Mouse (Mus musculus) intestine, embryonic 14.5 days (tissue): ENCODE results near the gene Tmem11. TPM values are rescaled to one million over a fixed set of nuclear protein-coding genes. Genes with fewer than 3 reads are reported as not detected.

ENCODE experiments used
- ATAC-seq: fragments of 200-750 bp; cut with Nextera tagmentation; replicated peaks from 2 replicates; pipeline ENCODE4 v1.8.0; 2017; ENCODE audit warnings: low read depth, moderate number of reproducible peaks, moderate TSS enrichment, moderate library complexity; ENCODE audit not compliant: low FRiP score, low TSS enrichment
- DNase-seq: peaks from one replicate; pipeline ENCODE4 v3.0.0-alpha.2; 2018; ENCODE audit warnings: low spot score
- H3K27ac ChIP-seq: fragments of 300-500 bp; sonication (generic); 2 replicates; pipeline ENCODE4 v1.5.1; 2014; ENCODE audit warnings: low read depth, mild to moderate bottlenecking, control low read depth
- H3K27me3 ChIP-seq: fragments of 300-500 bp; sonication (generic); replicated peaks from 2 replicates; pipeline ENCODE4 v1.6.1; 2014; ENCODE audit warnings: low read length, control low read depth; ENCODE audit not compliant: control insufficient read depth, insufficient read depth
- H3K36me3 ChIP-seq: fragments of 300-500 bp; sonication (generic); 2 replicates; pipeline ENCODE4 v1.6.1; 2014; ENCODE audit warnings: low read length, control low read depth; ENCODE audit not compliant: control insufficient read depth, insufficient read depth
- H3K4me1 ChIP-seq: fragments of 300-500 bp; sonication (generic); replicated peaks from 2 replicates; pipeline ENCODE4 v1.6.1; 2014; ENCODE audit warnings: low read length, control low read depth, mixed read lengths; ENCODE audit not compliant: control insufficient read depth, insufficient read depth
- H3K4me2 ChIP-seq: fragments of 300-500 bp; sonication (generic); 2 replicates; pipeline ENCODE4 v1.6.1; 2014; ENCODE audit warnings: low read length
- H3K4me3 ChIP-seq: fragments of 300-500 bp; sonication (generic); 2 replicates; pipeline ENCODE4 v1.5.1; 2014; ENCODE audit warnings: low read depth, low read length, control low read depth, mixed read lengths
- H3K9ac ChIP-seq: fragments of 300-500 bp; sonication (generic); 2 replicates; pipeline ENCODE4 v1.6.1; 2014; ENCODE audit warnings: mild to moderate bottlenecking, low read length
- H3K9me3 ChIP-seq: fragments of 300-500 bp; sonication (generic); 2 replicates; pipeline ENCODE4 v1.6.1; 2016; ENCODE audit warnings: low read length, control low read depth; ENCODE audit not compliant: control insufficient read depth
- WGBS: fragments of 180-500 bp; shearing (Covaris S2); extraction: QIAGEN DNeasy Blood & Tissue Kit; methylation state at CpG from one replicate; pipeline ENCODE4 v1.1.7; 2014; 5-methylcytosine and 5-hydroxymethylcytosine counted together
- polyA plus RNA-seq: library from polyadenylated mRNA; unstranded; fragments of >200 nt; fragmentation: Nextera tagmentation; extraction: Ambion mirVana; gene quantifications from 2 replicates; pipeline ENCODE4 v1.2.1, GENCODE M21; 2014

Gene Tmem11
- polyA plus RNA-seq, 1 experiment from 2014 or later: 73.9 TPM

- under 1% methylated on average over 81 of the region's 86 CpGs for WGBS
- Histone ChIP-seq H3K9me3 (no peaks in the 10 kb centered on the region), H3K4me1 (peaks cover 15% of the 10 kb centered on the region), H3K4me3 (peak overlapping the region; percentile 83), H3K36me3 (no peaks in the 10 kb centered on the region), H3K27me3 (no peaks in the 10 kb centered on the region), H3K9ac (peak overlapping the region; percentile 53), H3K4me2 (peak overlapping the region; percentile 84), H3K27ac (0 out of 2 replicates have a peak overlapping the region, but pooled peaks have one; percentile 16)
- peak; percentile 87 for ATAC-seq
- peak; percentile 93 for DNase-seq
These were observed 34.5 kb upstream of the Tmem11 start for GRCm38 (mm10) chr11:60913301-60914196.

- Histone ChIP-seq H3K36me3 (no peaks in the 10 kb centered on the region), H3K9me3 (no peaks in the 10 kb centered on the region), H3K4me3 (peak overlapping the region; percentile 83), H3K27ac (no peak overlapping the region), H3K27me3 (no peaks in the 10 kb centered on the region), H3K4me1 (peaks cover 15% of the 10 kb centered on the region), H3K9ac (peak overlapping the region; percentile 53), H3K4me2 (peak overlapping the region; percentile 84)
- ATAC-seq (no peak), DNase-seq (no peak)
- 29% methylated on average over 7 of the region's 7 CpGs for WGBS
These were observed 33.5 kb upstream of the Tmem11 start for GRCm38 (mm10) chr11:60912525-60912973.

- H3K9ac ChIP-seq: no peak overlapping the region
- no peak overlapping the region for H3K4me2 ChIP-seq
- H3K4me3 ChIP-seq: no peak overlapping the region
- ATAC-seq (no peak), DNase-seq (no peak)
- peaks cover 18% of the 10 kb centered on the region for H3K36me3 ChIP-seq
- no peaks in the 10 kb centered on the region for H3K9me3 ChIP-seq
- H3K27ac ChIP-seq: no peak overlapping the region
- WGBS: 79% methylated on average over 1 of the region's 1 CpGs
- H3K27me3 ChIP-seq: no peaks in the 10 kb centered on the region
- peaks cover 12% of the 10 kb centered on the region for H3K4me1 ChIP-seq
These were observed 30.6 kb upstream of the Tmem11 start for GRCm38 (mm10) chr11:60909626-60910025.

GRCm38 (mm10) chr11:60908073-60908472 is 29.0 kb upstream of the Tmem11 start:
- WGBS: 54% methylated on average over 3 of the region's 3 CpGs
- Histone ChIP-seq H3K27ac (no peak overlapping the region), H3K4me1 (peaks cover 7% of the 10 kb centered on the region), H3K9me3 (no peaks in the 10 kb centered on the region), H3K9ac (no peak overlapping the region), H3K27me3 (no peaks in the 10 kb centered on the region), H3K4me3 (no peak overlapping the region), H3K4me2 (no peak overlapping the region), H3K36me3 (peaks cover 29% of the 10 kb centered on the region)
- no peak for DNase-seq
- no peak for ATAC-seq

- Histone ChIP-seq H3K9me3 (no peaks in the 10 kb centered on the region), H3K27me3 (no peaks in the 10 kb centered on the region), H3K4me3 (no peak overlapping the region), H3K4me2 (no peak overlapping the region), H3K36me3 (peaks cover 29% of the 10 kb centered on the region), H3K27ac (no peak overlapping the region), H3K9ac (no peak overlapping the region), H3K4me1 (no peaks in the 10 kb centered on the region)
- no peak for DNase-seq
- no peak for ATAC-seq
- WGBS: 93% methylated on average over 4 of the region's 4 CpGs
These were observed 27.4 kb upstream of the Tmem11 start for GRCm38 (mm10) chr11:60906449-60906848.

- H3K27me3 ChIP-seq: no peaks in the 10 kb centered on the region
- H3K27ac ChIP-seq: no peak overlapping the region
- H3K36me3 ChIP-seq: peaks cover 29% of the 10 kb centered on the region
- H3K4me3 ChIP-seq: no peak overlapping the region
- no peak overlapping the region for H3K9ac ChIP-seq
- ATAC-seq: no peak
- H3K4me2 ChIP-seq: no peak overlapping the region
- no peaks in the 10 kb centered on the region for H3K9me3 ChIP-seq
- no peak for DNase-seq
- WGBS: 91% methylated on average over 10 of the region's 10 CpGs
- H3K4me1 ChIP-seq: no peaks in the 10 kb centered on the region
These were observed 26.5 kb upstream of the Tmem11 start for GRCm38 (mm10) chr11:60905407-60906120.

GRCm38 (mm10) chr11:60903661-60904061 is 24.6 kb upstream of the Tmem11 start:
- Histone ChIP-seq H3K4me3 (no peak overlapping the region), H3K27me3 (no peaks in the 10 kb centered on the region), H3K4me2 (no peak overlapping the region), H3K9me3 (no peaks in the 10 kb centered on the region), H3K36me3 (peaks cover 29% of the 10 kb centered on the region), H3K9ac (no peak overlapping the region), H3K4me1 (no peaks in the 10 kb centered on the region), H3K27ac (no peak overlapping the region)
- WGBS: 87% methylated on average over 6 of the region's 6 CpGs
- ATAC-seq: no peak
- no peak for DNase-seq

GRCm38 (mm10) chr11:60902486-60902885 is 23.4 kb upstream of the Tmem11 start:
- Histone ChIP-seq H3K27ac (no peak overlapping the region), H3K9me3 (no peaks in the 10 kb centered on the region), H3K9ac (no peak overlapping the region), H3K4me3 (no peak overlapping the region), H3K27me3 (no peaks in the 10 kb centered on the region), H3K4me2 (no peak overlapping the region), H3K36me3 (peaks cover 29% of the 10 kb centered on the region), H3K4me1 (no peaks in the 10 kb centered on the region)
- DNase-seq (no peak), ATAC-seq (no peak)
- WGBS: 66% methylated on average over 4 of the region's 4 CpGs
